Mouse (Mus musculus): Measurements from ENCODE around the gene Kif3a. TPM values are rescaled to one million over a fixed set of nuclear protein-coding genes. Genes with fewer than 3 reads are reported as not detected.
A peak's percentile ranks its signal among the peaks of the same experiment; 100 is the strongest.

The Kif3a gene
- 10 to 100 TPM; 12.3 to 14.4 TPM for total RNA-seq (2021)

- intact Hi-C loops (cut with DNase I) = loop anchor here (5.0 kb wide), 1 partner anchor 95 kb away; the partner anchor contains the start of gene Gm9837
Observed at GRCm38 (mm10) chr11:53567224-53568014, at the start of gene Kif3a. Gene Kif3a (plus strand): TSS chr11:53567379.

GRCm38 (mm10) chr11:53518759-53519158 lies 48.4 kb upstream of the Kif3a start:
- DNase-seq = no peak
- intact Hi-C loops (cut with DNase I) = no loop called here

More at GRCm38 (mm10) chr11:53567224-53568014, at the start of gene Kif3a:
- peak; percentile 96 for DNase-seq

GRCm38 (mm10) chr11:53519207-53520121 lies 47.7 kb upstream of the Kif3a start, which contains the start of gene Sept8:
Gene Sept8 (plus strand): TSS chr11:53519257.
- intact Hi-C loops (cut with DNase I) = no loop called here
- DNase-seq = peak; percentile 68 to 74

GRCm38 (mm10) chr11:53520122-53520978 lies 46.8 kb upstream of the Kif3a start:
- intact Hi-C loops (cut with DNase I) = no loop called here
- DNase-seq = peak; percentile 79 to 81

- peak; percentile 50 to 56 for DNase-seq
- intact Hi-C loops (cut with DNase I) = no loop called here
Observed at GRCm38 (mm10) chr11:53521120-53521820, 45.9 kb upstream of the Kif3a start.

- intact Hi-C loops (cut with DNase I) = no loop called here
- peak in 1 of 2 experiments; percentile 68 for DNase-seq
Observed at GRCm38 (mm10) chr11:53521821-53522131, 45.4 kb upstream of the Kif3a start.

- intact Hi-C loops (cut with DNase I) = no loop called here
- DNase-seq = no peak
Observed at GRCm38 (mm10) chr11:53522362-53522761, 44.8 kb upstream of the Kif3a start.

- intact Hi-C loops (cut with DNase I) = no loop called here
- DNase-seq = no peak
Observed at GRCm38 (mm10) chr11:53522930-53523329, 44.2 kb upstream of the Kif3a start.

- DNase-seq = no peak
- intact Hi-C loops (cut with DNase I) = no loop called here
Observed at GRCm38 (mm10) chr11:53523545-53524405, 43.4 kb upstream of the Kif3a start.

- DNase-seq = no peak
Observed at GRCm38 (mm10) chr11:53524905-53525304, 42.3 kb upstream of the Kif3a start.

GRCm38 (mm10) chr11:53525461-53525860 lies 41.7 kb upstream of the Kif3a start:
- intact Hi-C loops (cut with DNase I) = no loop called here
- peak in 1 of 2 experiments; percentile 66 for DNase-seq

More at GRCm38 (mm10) chr11:53524905-53525304, 42.3 kb upstream of the Kif3a start:
- intact Hi-C loops (cut with DNase I) = no loop called here

- intact Hi-C loops (cut with DNase I) = no loop called here
- no peak for DNase-seq
Observed at GRCm38 (mm10) chr11:53528397-53529252, 38.6 kb upstream of the Kif3a start.

- intact Hi-C loops (cut with DNase I) = no loop called here
- DNase-seq = peak; percentile 87 to 88
Observed at GRCm38 (mm10) chr11:53529253-53529557, 38.0 kb upstream of the Kif3a start.

GRCm38 (mm10) chr11:53530001-53530400 lies 37.2 kb upstream of the Kif3a start:
- intact Hi-C loops (cut with DNase I) = no loop called here
- no peak for DNase-seq

- intact Hi-C loops (cut with DNase I) = no loop called here
Observed at GRCm38 (mm10) chr11:53531578-53532230, 35.5 kb upstream of the Kif3a start.

GRCm38 (mm10) chr11:53532231-53532620 lies 35.0 kb upstream of the Kif3a start:
- intact Hi-C loops (cut with DNase I) = no loop called here
- no peak for DNase-seq

More at GRCm38 (mm10) chr11:53531578-53532230, 35.5 kb upstream of the Kif3a start:
- no peak for DNase-seq

- intact Hi-C loops (cut with DNase I) = no loop called here
- DNase-seq = no peak
Observed at GRCm38 (mm10) chr11:53539002-53539491, 28.1 kb upstream of the Kif3a start.

All from heart, postnatal 10 days (tissue).